Comparison of ENCODE assay signal across 10 mouse cellular contexts in the genomic region with DNA sequence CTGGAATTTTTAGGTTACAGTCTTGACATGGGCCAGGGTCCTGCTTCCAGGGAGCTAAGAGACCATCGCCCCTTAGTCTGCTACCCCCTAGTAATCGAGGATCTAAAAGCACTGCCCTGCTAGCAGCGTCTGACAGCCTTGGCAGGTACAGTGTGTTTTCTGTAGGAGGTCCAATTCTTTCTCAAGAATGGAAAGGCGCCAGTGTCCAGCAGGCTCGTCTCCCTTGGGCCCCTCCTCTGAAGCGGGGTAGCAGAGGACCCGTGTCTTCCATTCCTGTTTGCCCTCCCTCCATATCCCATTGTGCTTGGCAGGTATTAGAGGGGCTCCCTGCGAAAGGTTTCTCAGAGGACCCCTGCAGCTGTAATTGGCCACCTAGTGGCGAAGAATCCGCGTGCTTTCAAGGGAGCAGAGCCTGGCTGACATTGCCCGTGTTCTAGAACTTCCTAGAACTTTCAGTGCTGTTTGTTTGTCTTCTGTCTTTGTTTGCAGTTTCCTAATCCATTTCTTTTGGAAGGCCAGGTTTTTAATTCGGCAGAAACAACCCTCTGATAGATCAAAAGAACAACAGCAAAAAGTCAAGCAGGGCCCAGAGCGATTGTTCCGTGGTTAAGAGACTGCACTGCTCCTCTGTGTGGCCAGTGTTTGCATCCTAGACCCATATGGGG.
DNase-seq lines count a peak whose midpoint lies in the region; ATAC-seq and TF ChIP-seq lines count a peak whose summit lies in the region.
"Had no signal": no experiment of that assay in that cellular context is flagged by ENCODE, and none has a peak within 500 bp of the region (broad histone marks: within the 10 kb centered on the region; RNA-seq: fewer than 3 reads in every experiment).

No protein-coding gene starts in this region.

- no peaks in the 10 kb centered on the region for H3K36me3 ChIP-seq in forebrain, embryonic 14.5 days (ENCODE audit: control insufficient read depth, insufficient read depth, low read length)
- H3K36me3 ChIP-seq in forebrain, embryonic 12.5 days (replicated peaks) = no peaks in the 10 kb centered on the region
- no peaks in the 10 kb centered on the region for H3K36me3 ChIP-seq in neural tube, embryonic 15.5 days

- peak; percentile 29 for DNase-seq in forebrain, embryonic 14.5 days (ENCODE audit: low spot score)
- no peak for DNase-seq in layer of hippocampus, adult 2 months (ENCODE audit: low spot score in 2 of 2)
- no peak for DNase-seq in layer of hippocampus, adult 11-12 months (ENCODE audit: low spot score)
- peak; percentile 34 for DNase-seq in urinary bladder, postnatal 14 days (ENCODE audit: low spot score)
- DNase-seq in urinary bladder, adult 2 months (ENCODE audit: low spot score) = no peak
- DNase-seq in spleen, postnatal 14 days (ENCODE audit: low spot score in 2 of 2) = no peak
- DNase-seq: cerebellum, postnatal 36 days; kidney, adult 11 months had no signal

- no peak overlapping the region for H3K9ac ChIP-seq in forebrain, embryonic 14.5 days (ENCODE audit: low read length)
- no peak overlapping the region for H3K9ac ChIP-seq in forebrain, embryonic 12.5 days
- no peak overlapping the region for H3K9ac ChIP-seq in neural tube, embryonic 15.5 days (replicated peaks)

- no peak overlapping the region for H3K27ac ChIP-seq in forebrain, embryonic 14.5 days (ENCODE audit: low read depth, low read length)
- H3K27ac ChIP-seq in forebrain, embryonic 12.5 days = no peak overlapping the region
- no peak overlapping the region for H3K27ac ChIP-seq in layer of hippocampus, adult 2 months
- no peak overlapping the region for H3K27ac ChIP-seq in neural tube, embryonic 15.5 days (replicated peaks)

- TF ChIP-seq CTCF in layer of hippocampus, adult 2 months (conservative IDR thresholded peaks at IDR 0.05) = peak; percentile 66

- WGBS in forebrain, embryonic 14.5 days = 48% methylated on average over 15 of the region's 15 CpGs
- WGBS in forebrain, embryonic 12.5 days = 58% methylated on average over 15 of the region's 15 CpGs
- 68% methylated on average over 15 of the region's 15 CpGs for WGBS in neural tube, embryonic 15.5 days

- no peaks in the 10 kb centered on the region for H3K27me3 ChIP-seq in forebrain, embryonic 14.5 days (replicated peaks; ENCODE audit: control insufficient read depth, insufficient read depth, low read length)
- H3K27me3 ChIP-seq in forebrain, embryonic 12.5 days = no peaks in the 10 kb centered on the region; the same call in 1 of the 2 replicates
- no peaks in the 10 kb centered on the region; the same call in 1 of the 2 replicates for H3K27me3 ChIP-seq in neural tube, embryonic 15.5 days (replicated peaks)

- no peaks in the 10 kb centered on the region for H3K9me3 ChIP-seq in forebrain, embryonic 14.5 days (replicated peaks; ENCODE audit: control insufficient read depth, low read length)
- no peaks in the 10 kb centered on the region for H3K9me3 ChIP-seq in forebrain, embryonic 12.5 days
- H3K9me3 ChIP-seq in neural tube, embryonic 15.5 days (replicated peaks) = no peaks in the 10 kb centered on the region

- H3K4me1 ChIP-seq in forebrain, embryonic 14.5 days (ENCODE audit: control insufficient read depth, insufficient read depth, low read length) = no peaks in the 10 kb centered on the region
- no peaks in the 10 kb centered on the region for H3K4me1 ChIP-seq in forebrain, embryonic 12.5 days
- H3K4me1 ChIP-seq in neural tube, embryonic 15.5 days = 0 out of 2 replicates have a peak, but pooled peaks cover 2% of the 10 kb centered on the region

- ATAC-seq in forebrain, embryonic 14.5 days = no peak
- ATAC-seq in forebrain, embryonic 12.5 days (ENCODE audit: low FRiP score) = no peak
- no peak for ATAC-seq in neural tube, embryonic 15.5 days (ENCODE audit: low FRiP score)

- H3K4me3 ChIP-seq in forebrain, embryonic 14.5 days (ENCODE audit: low read depth, low read length) = no peak overlapping the region
- H3K4me3 ChIP-seq in forebrain, embryonic 12.5 days (replicated peaks) = no peak overlapping the region
- no peak overlapping the region for H3K4me3 ChIP-seq in layer of hippocampus, adult 2 months
- H3K4me3 ChIP-seq in neural tube, embryonic 15.5 days (replicated peaks) = no peak overlapping the region

- no peak overlapping the region for H3K4me2 ChIP-seq in forebrain, embryonic 14.5 days (ENCODE audit: low read length)
- H3K4me2 ChIP-seq in forebrain, embryonic 12.5 days = no peak overlapping the region
- no peak overlapping the region for H3K4me2 ChIP-seq in neural tube, embryonic 15.5 days

Comparison
In these comparisons a context has a peak if more than half of its experiments do, and no peak if none do; other contexts are left out.
1. DNase-seq: peak in forebrain, embryonic 14.5 days (single experiment) and urinary bladder, postnatal 14 days (single experiment); none in layer of hippocampus, adult 2 months (0 of 2), layer of hippocampus, adult 11-12 months (single experiment), urinary bladder, adult 2 months (single experiment) and spleen, postnatal 14 days (0 of 2).